Mouse (Mus musculus) forebrain, postnatal 0 days (tissue): ENCODE data around the gene Crebl2. TPM values are rescaled to one million over a fixed set of nuclear protein-coding genes. Genes with fewer than 3 reads are reported as not detected.

ENCODE experiments used
- ATAC-seq: fragments of 200-750 bp; cut with Nextera tagmentation; 2 replicates; pipeline ENCODE4 v1.8.0; 2017; ENCODE audit warnings: mild to moderate bottlenecking, moderate library complexity
- DNase-seq: peaks from one replicate; pipeline ENCODE4 v3.0.0-alpha.2; 2015
- H3K27ac ChIP-seq: fragments of 300-500 bp; sonication (generic); 2 replicates; pipeline ENCODE4 v1.5.1; 2014; ENCODE audit warnings: low read depth, mild to moderate bottlenecking, antibody characterized with exemption, low read length, moderate library complexity, mixed read lengths
- H3K27me3 ChIP-seq: fragments of 300-500 bp; sonication (generic); 2 replicates; pipeline ENCODE4 v1.6.1; 2014; ENCODE audit warnings: mild to moderate bottlenecking, low read length, mixed read lengths; ENCODE audit not compliant: insufficient read depth
- H3K36me3 ChIP-seq: fragments of 300-500 bp; sonication (generic); 2 replicates; pipeline ENCODE4 v1.6.1; 2014; ENCODE audit warnings: mild to moderate bottlenecking, moderate library complexity; ENCODE audit not compliant: insufficient read depth
- H3K4me1 ChIP-seq: fragments of 300-500 bp; sonication (generic); 2 replicates; pipeline ENCODE4 v1.6.1; 2014; ENCODE audit warnings: antibody characterized with exemption; ENCODE audit not compliant: insufficient read depth
- H3K4me2 ChIP-seq: fragments of 300-500 bp; sonication (generic); 2 replicates; pipeline ENCODE4 v1.6.1; 2014; ENCODE audit warnings: low read depth, mild to moderate bottlenecking, moderate library complexity
- H3K4me3 ChIP-seq: fragments of 300-500 bp; sonication (generic); 2 replicates; pipeline ENCODE4 v1.5.1; 2014; ENCODE audit warnings: low read depth, low read length, mixed read lengths
- H3K9ac ChIP-seq: fragments of 300-500 bp; sonication (generic); 2 replicates; pipeline ENCODE4 v1.6.1; 2014; ENCODE audit warnings: mild to moderate bottlenecking
- H3K9me3 ChIP-seq: fragments of 300-500 bp; sonication (generic); 2 replicates; pipeline ENCODE4 v1.6.1; 2016; ENCODE audit warnings: low read length
- CTCF ChIP-seq: sonication (generic); IDR thresholded peaks from 2 replicates; pipeline ENCODE4 v1.5.1; 2016; ENCODE audit warnings: antibody characterized with exemption, control low read depth, low read depth
- WGBS: fragments of 180-500 bp; shearing (Covaris S2); extraction: QIAGEN DNeasy Blood & Tissue Kit; methylation state at CpG from one replicate; pipeline ENCODE4 v1.1.7; 2014; 5-methylcytosine and 5-hydroxymethylcytosine counted together
- polyA plus RNA-seq: library from polyadenylated mRNA; unstranded; fragments of >200 nt; fragmentation: Nextera tagmentation; extraction: Ambion mirVana; gene quantifications from 2 replicates; pipeline ENCODE4 v1.2.1, GENCODE M21; 2015
- total RNA-seq: library from RNA; depleted of rRNA; stranded (reverse); fragments of >200 nt; gene quantifications from 2 replicates; pipeline ENCODE4 v1.2.3, GENCODE M21; 2014

Crebl2 gene
- total and polyA plus RNA-seq, 2 experiments from 2014 or later = 2.6 to 7.9 TPM

- no peak for TF ChIP-seq CTCF
- H3K27ac ChIP-seq = no peak overlapping the region
- WGBS = 38% methylated on average over 5 of the region's 5 CpGs
- H3K4me3 ChIP-seq = no peak overlapping the region
- H3K9ac ChIP-seq = no peak overlapping the region
- no peaks in the 10 kb centered on the region for H3K9me3 ChIP-seq
- H3K27me3 ChIP-seq = no peaks in the 10 kb centered on the region
- no peaks in the 10 kb centered on the region for H3K36me3 ChIP-seq
- DNase-seq (no peak), ATAC-seq (no peak)
- H3K4me1 ChIP-seq = no peaks in the 10 kb centered on the region
- H3K4me2 ChIP-seq = no peak overlapping the region
Observed at GRCm38 (mm10) chr6:134804736-134805277, 25.1 kb upstream of the Crebl2 start.

GRCm38 (mm10) chr6:134806130-134806529 lies 23.8 kb upstream of the Crebl2 start:
- TF ChIP-seq CTCF = no peak
- Histone ChIP-seq H3K9me3 (no peaks in the 10 kb centered on the region), H3K4me3 (no peak overlapping the region), H3K4me2 (no peak overlapping the region), H3K27me3 (no peaks in the 10 kb centered on the region), H3K4me1 (no peaks in the 10 kb centered on the region), H3K9ac (no peak overlapping the region), H3K27ac (no peak overlapping the region), H3K36me3 (no peaks in the 10 kb centered on the region)
- WGBS = 96% methylated on average over 6 of the region's 6 CpGs
- DNase-seq (no peak), ATAC-seq (no peak)

GRCm38 (mm10) chr6:134807091-134807490 lies 22.9 kb upstream of the Crebl2 start:
- TF ChIP-seq CTCF = no peak
- H3K4me3 ChIP-seq = no peak overlapping the region
- no peak overlapping the region for H3K9ac ChIP-seq
- H3K27ac ChIP-seq = no peak overlapping the region
- no peak for DNase-seq
- H3K4me2 ChIP-seq = no peak overlapping the region
- 81% methylated on average over 1 of the region's 2 CpGs for WGBS
- H3K4me1 ChIP-seq = no peaks in the 10 kb centered on the region
- ATAC-seq = no peak
- no peaks in the 10 kb centered on the region for H3K36me3 ChIP-seq
- no peaks in the 10 kb centered on the region for H3K27me3 ChIP-seq
- no peaks in the 10 kb centered on the region for H3K9me3 ChIP-seq

- Histone ChIP-seq H3K27ac (no peak overlapping the region), H3K36me3 (no peaks in the 10 kb centered on the region), H3K4me1 (no peaks in the 10 kb centered on the region), H3K9ac (no peak overlapping the region), H3K4me2 (no peak overlapping the region), H3K4me3 (no peak overlapping the region), H3K27me3 (no peaks in the 10 kb centered on the region), H3K9me3 (no peaks in the 10 kb centered on the region)
- DNase-seq (no peak), ATAC-seq (no peak)
- no peak for TF ChIP-seq CTCF
- 85% methylated on average over 11 of the region's 11 CpGs for WGBS
Observed at GRCm38 (mm10) chr6:134807794-134808193, 22.2 kb upstream of the Crebl2 start.

- no peaks in the 10 kb centered on the region for H3K27me3 ChIP-seq
- ATAC-seq (no peak), DNase-seq (no peak)
- no peaks in the 10 kb centered on the region for H3K9me3 ChIP-seq
- H3K36me3 ChIP-seq = no peaks in the 10 kb centered on the region
- no peak overlapping the region for H3K4me3 ChIP-seq
- no peak overlapping the region for H3K9ac ChIP-seq
- no peak overlapping the region for H3K27ac ChIP-seq
- H3K4me1 ChIP-seq = no peaks in the 10 kb centered on the region
- 84% methylated on average over 1 of the region's 1 CpGs for WGBS
- H3K4me2 ChIP-seq = no peak overlapping the region
- no peak for TF ChIP-seq CTCF
Observed at GRCm38 (mm10) chr6:134813066-134813465, 16.9 kb upstream of the Crebl2 start.

GRCm38 (mm10) chr6:134817051-134817928 lies 12.7 kb upstream of the Crebl2 start:
- H3K36me3 ChIP-seq = no peaks in the 10 kb centered on the region
- no peak overlapping the region for H3K27ac ChIP-seq
- no peaks in the 10 kb centered on the region for H3K9me3 ChIP-seq
- no peaks in the 10 kb centered on the region for H3K4me1 ChIP-seq
- DNase-seq (no peak), ATAC-seq (no peak)
- no peaks in the 10 kb centered on the region for H3K27me3 ChIP-seq
- WGBS = 66% methylated on average over 12 of the region's 12 CpGs
- no peak for TF ChIP-seq CTCF
- H3K9ac ChIP-seq = no peak overlapping the region
- no peak overlapping the region for H3K4me3 ChIP-seq
- no peak overlapping the region for H3K4me2 ChIP-seq

GRCm38 (mm10) chr6:134819741-134820140 lies 10.2 kb upstream of the Crebl2 start:
- Histone ChIP-seq H3K4me2 (no peak overlapping the region), H3K4me1 (no peaks in the 10 kb centered on the region), H3K9ac (no peak overlapping the region), H3K9me3 (no peaks in the 10 kb centered on the region), H3K4me3 (no peak overlapping the region), H3K36me3 (no peaks in the 10 kb centered on the region), H3K27ac (no peak overlapping the region), H3K27me3 (no peaks in the 10 kb centered on the region)
- DNase-seq = no peak
- no peak for TF ChIP-seq CTCF
- 52% methylated on average over 5 of the region's 5 CpGs for WGBS
- no peak for ATAC-seq
